Mouse (Mus musculus) mesoderm, embryonic 11.5 days (tissue): ENCODE results near the gene Pcbd2.

ENCODE experiments used
- DNase-seq: peaks from one replicate; pipeline ENCODE4 v3.0.0-alpha.2; 2012; ENCODE audit warnings: low read depth, low spot score

Pcbd2 gene

DNA sequence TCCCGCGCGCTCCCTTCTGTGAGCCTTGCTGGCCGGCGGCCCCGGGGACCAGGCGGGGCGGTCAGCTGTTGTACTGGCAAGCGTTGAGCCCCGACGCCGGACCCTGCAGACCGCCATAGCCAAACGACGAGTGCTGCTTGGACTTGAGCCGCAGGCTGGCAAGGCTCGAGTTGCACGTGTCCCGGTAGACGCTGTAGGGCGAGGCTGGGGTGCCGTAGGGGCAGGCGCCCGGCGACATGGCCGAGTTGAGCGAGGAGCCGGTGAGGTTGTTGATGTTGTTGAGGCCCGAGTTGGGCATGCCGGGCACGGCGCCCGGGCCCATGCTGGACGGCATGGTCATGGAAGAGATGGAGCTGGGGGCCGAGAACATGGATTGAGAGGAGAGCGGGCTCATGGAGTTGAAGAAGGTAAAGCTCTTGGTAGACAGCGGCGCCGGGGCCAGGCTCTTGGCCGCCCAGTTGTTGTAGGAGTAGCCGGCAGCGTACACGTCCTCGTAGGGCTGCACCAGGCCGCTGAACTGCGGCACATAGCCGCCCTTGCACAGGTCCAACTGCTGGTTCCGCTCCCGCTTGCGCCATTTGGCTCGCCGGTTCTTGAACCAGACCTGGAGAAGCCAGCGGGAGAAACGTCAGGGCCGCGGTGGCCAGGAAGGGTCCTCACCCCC, 99.0 kb downstream of the Pcbd2 start:
- no peak for DNase-seq
